Mouse (Mus musculus) embryo, embryonic 10 days (tissue): ENCODE data around the gene Rtp4.

Experiments used
- DNase-seq: peaks from one replicate; pipeline ENCODE4 v3.0.0-alpha.2; 2015; ENCODE audit warnings: low spot score

Rtp4 gene

GRCm38 (mm10) chr16:23515766-23516165 is 4.3 kb upstream of the Rtp4 start:
- DNase-seq: no peak

DNA sequence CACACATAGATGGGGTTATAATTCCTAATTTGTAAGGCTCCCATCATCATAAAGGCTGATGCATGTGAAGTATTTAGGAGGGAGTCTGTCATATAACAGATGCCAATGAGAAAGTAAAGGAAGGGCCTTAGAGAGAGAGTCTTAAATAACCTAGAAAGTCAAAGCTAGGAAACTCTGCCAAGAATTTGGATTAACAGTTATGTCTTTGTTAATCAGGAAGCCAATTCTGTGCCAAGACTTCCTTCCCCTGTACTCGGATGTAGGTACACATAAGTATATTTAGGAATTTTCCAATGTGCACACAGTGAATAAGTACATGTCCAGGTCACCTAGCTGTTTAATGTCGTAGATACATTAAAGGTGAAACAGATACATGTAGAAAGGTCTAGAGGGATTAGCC is 3.5 kb upstream of the Rtp4 start:
- DNase-seq: no peak

DNA sequence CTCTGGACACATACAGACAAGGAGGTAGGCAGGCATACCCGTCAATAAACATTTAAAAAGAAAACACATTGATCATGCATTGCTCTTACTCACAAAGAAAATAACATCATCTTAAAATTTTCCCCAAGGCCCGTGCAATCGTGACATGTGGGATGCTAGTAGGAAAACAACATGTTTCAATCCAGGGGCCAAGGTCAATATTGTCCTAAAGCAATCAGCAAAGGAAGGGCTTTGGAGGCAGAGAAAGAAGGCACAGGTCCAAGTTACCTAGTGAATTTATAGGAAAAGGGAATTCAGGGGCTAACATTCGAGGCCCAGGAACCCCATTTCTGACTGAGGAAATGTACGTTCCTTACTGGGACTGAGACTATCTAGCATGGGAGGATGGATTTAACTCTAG is 2.9 kb upstream of the Rtp4 start:
- DNase-seq: no peak

- DNase-seq: no peak
Measured at GRCm38 (mm10) chr16:23517754-23518566, 2.1 kb upstream of the Rtp4 start.

GRCm38 (mm10) chr16:23518567-23519369 is 1.3 kb upstream of the Rtp4 start:
- DNase-seq: no peak

- DNase-seq: no peak
Measured at GRCm38 (mm10) chr16:23519771-23520170, 320 bp upstream of the Rtp4 start.

- DNase-seq: no peak
Measured at GRCm38 (mm10) chr16:23521092-23521491, 1.0 kb downstream of the Rtp4 start.

- no peak for DNase-seq
Measured at GRCm38 (mm10) chr16:23522081-23522480, 2.0 kb downstream of the Rtp4 start.

DNA sequence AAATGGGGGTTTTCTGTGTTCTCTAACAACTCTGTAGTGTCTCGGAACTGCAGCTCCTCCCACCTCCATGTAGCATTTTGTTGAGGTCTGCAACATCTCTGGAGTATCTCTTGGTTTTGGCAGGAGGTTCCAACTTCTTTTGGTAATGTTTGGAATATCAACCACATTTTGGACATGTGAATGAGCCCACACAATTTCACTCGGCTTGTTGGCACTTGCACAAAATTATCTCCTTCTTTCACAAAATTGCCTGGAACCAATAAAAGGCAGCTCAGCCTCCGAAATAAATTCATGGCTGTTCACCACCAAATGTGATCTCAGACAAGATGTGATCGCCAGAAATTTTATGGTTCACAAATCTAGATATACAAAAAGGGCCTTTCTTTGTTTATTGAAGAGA is 9.1 kb downstream of the Rtp4 start:
- DNase-seq: no peak

DNA sequence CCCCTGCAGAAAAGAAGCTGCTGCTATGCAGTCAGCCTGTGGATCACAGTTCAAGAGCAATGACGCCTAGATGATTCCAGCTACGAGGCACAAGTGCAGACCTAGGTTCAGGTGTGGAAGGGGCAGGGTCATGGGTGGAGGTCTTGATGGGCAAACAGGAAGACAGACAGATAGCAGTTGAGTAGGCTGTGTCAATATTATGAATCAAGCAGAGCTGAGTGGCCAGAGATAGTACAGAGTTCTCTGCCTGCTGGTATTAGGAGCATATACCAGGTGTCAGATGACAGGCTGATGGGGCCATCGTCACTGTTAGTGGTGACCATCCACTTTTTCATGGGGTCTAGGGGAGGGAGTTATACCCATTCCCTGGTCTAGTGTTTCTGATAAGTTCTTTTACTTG is 13.6 kb downstream of the Rtp4 start:
- no peak for DNase-seq

- no peak for DNase-seq
Measured at GRCm38 (mm10) chr16:23541046-23541445, 21.0 kb downstream of the Rtp4 start.

DNA sequence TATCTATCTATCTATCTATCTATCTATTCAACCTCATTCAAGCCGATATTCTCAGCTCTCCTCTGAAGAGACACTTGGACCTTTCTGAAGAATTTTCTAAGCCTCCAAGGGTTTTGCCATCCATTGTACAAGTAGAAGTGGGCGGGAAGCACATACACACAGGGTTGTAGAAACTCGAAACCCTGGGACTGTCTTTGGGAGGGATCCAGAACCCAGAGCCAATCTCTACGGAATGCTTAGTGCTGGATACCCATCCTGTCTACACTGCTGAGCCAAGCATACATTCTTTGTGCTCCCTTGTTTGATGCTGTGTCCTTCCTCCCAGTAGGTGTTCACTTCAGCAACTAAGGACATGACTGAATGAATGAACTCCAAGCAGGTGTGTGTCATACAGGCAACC is 22.8 kb downstream of the Rtp4 start:
- DNase-seq: no peak

- DNase-seq: no peak
Measured at GRCm38 (mm10) chr16:23544361-23544760, 24.3 kb downstream of the Rtp4 start.

DNA sequence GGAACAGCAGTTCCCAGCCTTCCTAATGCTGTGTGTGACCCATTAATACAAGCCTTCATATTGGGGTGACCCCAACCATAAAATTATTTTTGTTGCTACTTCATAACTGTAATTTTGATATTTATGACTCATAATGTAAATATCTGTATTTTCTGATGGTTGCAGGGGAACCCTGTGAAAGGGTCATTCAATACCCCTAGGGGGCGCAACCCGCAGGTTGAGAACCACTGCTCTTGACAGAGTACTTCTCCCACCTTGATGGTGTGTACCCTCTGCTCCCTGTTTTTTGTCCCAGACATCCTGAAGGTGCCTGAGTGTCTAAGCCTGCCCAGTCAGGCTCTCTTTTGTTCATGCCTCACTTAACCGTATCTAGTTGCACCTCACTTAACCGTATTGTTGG is 27.7 kb downstream of the Rtp4 start:
- DNase-seq: no peak

DNA sequence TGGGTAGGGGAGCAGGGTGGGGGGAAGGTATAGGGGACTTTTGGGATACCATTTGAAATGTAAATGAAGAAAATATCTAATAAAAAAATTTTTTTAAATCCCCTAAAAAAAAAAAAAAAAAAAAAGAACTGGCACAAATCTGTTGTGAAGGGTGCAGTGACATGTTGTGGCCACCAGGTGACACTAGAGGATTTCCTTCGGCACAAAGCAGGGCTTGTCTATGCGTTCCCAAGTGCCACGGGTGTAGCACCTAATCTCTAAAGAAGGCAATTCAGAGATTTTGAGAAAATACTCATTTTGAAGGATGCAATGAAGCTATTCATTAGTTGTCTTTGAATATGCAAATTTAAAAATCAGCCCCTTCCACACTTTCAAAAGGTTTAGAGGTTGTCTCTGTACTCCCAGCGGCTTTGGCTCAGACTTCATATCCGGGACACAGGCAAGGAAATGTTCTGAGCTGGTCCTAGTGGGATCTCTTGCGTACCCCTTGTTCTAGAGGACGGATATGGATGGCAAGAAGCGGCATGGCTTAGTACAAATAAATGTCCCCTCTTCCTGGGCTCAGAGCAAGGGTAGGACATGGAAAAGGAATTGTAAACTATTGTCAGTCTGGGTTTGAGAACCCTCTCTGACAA is 30.4 kb downstream of the Rtp4 start:
- DNase-seq: peak; percentile 84

DNA sequence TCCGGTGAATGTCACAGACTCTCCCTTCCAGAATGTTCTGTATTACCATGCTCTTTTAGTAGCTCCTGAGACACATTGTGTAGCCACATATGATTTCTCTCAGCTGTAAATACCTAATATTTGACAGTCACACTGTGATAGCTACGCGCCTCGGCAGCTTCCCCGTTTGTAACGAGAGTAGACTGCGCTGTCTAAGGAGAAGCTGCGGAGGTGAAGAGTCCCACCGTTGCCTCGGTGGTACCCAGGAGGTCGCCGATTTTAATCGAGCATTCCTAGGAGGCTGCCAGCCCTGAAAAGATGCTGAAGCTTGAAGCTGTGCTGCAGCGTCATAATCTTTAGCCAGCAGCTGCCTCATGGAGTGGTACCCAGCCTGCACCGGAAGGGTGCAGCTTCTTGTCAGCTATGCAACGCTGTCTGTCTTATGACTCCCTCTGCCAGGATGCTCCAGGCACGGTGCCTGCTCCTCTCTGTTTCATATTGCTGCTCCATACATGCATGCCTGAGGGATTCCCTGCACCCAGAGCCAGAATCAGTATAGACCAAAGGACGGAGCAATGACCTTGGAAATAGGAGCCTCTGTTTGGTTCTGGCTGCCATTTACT is 31.0 kb downstream of the Rtp4 start:
- DNase-seq: no peak

- no peak for DNase-seq
Measured at GRCm38 (mm10) chr16:23554673-23555072, 34.6 kb downstream of the Rtp4 start.

- DNase-seq: no peak
Measured at GRCm38 (mm10) chr16:23557195-23557594, 37.1 kb downstream of the Rtp4 start.

GRCm38 (mm10) chr16:23557669-23558068 is 37.6 kb downstream of the Rtp4 start:
- no peak for DNase-seq

DNA sequence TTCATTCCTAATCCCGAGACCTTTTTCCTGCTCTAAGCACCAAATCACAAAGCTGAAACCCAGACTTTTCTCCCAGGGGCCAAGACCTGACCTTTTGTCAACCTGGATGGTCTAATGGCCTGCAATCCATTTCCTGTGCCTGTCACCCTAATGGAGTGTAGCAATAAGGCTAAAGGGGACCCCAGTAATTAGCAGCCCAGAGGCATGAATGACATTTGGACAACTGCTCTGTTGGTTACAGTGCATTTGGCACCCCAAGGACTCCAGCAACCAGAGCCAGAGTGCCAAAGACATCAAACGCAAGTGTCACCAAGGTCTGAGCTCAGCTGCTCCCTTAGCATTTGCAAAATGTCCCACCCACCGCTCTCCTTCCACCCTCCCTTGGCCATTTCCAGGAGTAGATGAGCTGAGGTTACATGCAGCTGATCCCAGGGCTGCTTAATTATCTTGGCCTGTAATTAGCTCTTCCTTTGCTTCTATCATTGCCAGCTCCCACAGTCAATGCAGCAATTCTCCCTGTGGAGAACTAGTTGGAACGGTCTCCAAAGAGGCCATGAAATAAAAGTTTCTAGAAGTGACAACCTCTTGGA is 48.4 kb downstream of the Rtp4 start:
- peak; percentile 25 for DNase-seq

DNA sequence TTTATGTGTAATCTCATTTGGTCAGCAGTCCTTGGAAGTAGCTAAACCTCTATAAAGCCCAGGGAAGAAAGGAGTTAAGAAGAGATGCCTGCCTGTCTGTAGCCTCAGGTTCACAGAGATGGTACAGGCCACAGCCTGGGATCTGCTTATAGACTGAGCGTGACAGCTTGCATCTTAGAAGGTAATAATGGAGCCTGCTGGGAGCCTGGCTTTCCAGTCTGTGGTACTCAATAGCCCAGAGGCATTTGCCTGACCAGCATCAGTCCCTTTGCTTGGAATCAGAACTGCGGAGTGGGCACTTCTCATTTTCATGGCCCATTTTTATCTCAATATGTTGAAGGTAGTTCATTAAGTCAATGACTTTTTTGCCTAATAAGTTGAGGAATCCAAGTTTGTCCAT is 54.5 kb downstream of the Rtp4 start:
- DNase-seq: no peak
